Mouse (Mus musculus): ENCODE results near the gene Sult6b1.

- no peak for TF ChIP-seq CTCF (conservative IDR thresholded peaks at IDR 0.05; ENCODE audit: insufficient read depth, insufficient read length, low read depth, low read length)
- TF ChIP-seq POLR2A (IDR thresholded peaks at IDR 0.05; ENCODE audit: low read depth, low read length): no peak
Measured at GRCm38 (mm10) chr17:78942579-78942978, 35.8 kb upstream of the Sult6b1 start.
